Mouse (Mus musculus): ENCODE results near the gene Glrx.
"Not testable (repeated sequence)": the region's sequence is repeated elsewhere in the genome, so short reads cannot be mapped to it uniquely, and the experiment has no call there.

Glrx gene

DNA sequence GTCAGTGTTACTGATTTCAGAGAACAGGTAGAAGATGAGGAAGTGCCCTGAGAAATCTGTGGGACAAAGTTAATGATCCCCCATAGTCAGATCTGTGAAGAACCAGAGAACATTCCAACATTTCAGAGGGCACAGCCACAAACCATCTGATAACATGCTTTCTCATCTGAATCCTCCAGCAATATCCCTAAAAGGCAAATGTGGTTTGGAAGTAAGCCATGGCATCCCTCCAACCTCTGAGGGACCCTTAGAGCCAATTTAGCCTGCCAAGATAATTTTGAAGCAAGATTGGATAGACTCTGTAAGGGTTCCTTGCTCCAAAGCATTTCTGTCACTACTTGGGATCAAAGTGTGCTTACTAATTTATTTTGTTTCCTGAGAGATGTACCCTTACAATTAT is 6.2 kb upstream of the Glrx start:
- DNase-seq (ENCODE audit: low spot score in 2 of 2) = no peak

DNA sequence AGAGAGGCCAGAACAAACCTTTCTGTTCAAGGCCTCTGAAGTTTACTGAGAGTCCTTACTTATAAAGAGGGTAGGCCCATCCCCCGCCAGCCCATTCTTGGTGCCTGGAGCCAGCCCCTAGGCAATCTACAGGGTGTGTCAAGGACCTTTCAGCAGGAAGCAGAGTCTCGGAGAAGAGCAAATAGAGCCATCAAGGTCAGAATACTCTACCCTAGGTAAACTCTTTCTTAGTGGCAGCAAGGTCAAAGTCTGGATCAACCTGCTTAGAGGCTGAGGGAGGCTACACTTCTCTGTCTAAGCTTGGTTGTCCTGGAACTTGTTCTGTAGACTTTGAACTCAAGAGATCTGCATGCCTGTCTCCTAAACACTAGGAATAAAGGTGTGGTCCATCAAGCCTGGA is 4.2 kb upstream of the Glrx start:
- no peak for DNase-seq (ENCODE audit: low spot score in 2 of 2)

DNA sequence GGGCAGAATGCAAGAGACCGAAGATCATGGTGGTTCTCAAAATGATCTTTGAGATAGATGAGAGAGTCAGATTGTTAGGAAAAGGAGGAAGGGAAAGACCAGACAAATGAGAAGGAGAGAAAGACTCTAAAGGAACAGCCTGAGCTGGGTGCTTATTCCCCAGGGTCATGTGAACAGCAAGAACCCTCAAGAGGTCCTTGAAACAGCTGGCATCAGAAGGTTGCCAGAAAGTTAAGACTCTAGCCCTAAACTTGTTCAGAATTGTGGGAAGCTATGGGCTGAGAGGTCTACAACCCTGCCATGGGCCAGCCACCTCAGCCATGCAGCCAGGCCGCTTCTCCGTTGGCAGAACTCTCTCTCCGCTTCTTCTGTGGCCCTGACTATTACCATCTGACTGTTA is 1.2 kb upstream of the Glrx start:
- no peak for DNase-seq (ENCODE audit: low spot score in 2 of 2)

DNA sequence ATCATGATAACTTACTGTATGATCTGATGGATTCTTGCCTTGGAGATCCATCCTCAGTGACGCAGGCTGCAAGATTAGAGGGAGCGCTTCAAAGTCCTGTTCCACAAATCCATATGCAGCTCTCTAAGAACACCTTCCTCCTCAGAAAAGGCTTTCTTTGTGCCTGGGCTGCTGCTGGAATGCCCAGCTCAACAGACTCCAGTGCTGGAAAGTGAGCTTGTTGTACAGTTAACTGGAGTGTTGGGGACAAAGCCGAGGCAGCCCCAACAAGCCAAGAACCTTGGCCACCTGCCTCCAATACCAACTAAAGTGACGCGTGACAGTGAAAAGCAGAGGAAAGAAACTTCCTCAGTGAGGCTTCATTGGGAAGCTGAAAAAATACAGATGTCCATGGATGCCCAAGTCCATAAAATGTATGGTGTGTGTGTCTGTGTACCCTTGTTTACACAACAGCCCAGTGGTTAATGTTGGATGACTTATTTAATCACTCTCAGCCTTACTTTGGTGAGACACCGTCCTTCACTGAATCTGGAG is 1.2 kb downstream of the Glrx start:
- no peak for DNase-seq (ENCODE audit: low spot score in 2 of 2)

DNA sequence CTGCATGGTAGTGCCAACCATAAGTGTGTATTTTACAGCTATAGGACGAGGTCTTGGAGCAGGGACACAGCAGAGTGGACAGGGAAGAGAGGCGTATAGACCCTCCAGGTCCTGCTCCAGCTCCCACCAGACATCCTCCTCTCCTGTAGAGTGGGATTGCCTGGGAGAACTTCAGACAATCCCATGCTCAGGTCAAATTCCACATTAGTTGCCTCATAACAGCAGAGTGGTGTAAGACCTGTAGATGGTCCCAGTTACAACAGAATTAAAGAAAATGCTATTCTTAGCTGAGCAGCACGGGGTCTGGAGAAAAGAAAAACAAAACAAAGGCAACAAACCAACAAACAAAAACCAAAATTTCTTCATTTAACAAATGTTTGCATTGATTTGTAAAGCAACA is 2.3 kb downstream of the Glrx start:
- no peak for DNase-seq (ENCODE audit: low spot score in 2 of 2)

DNA sequence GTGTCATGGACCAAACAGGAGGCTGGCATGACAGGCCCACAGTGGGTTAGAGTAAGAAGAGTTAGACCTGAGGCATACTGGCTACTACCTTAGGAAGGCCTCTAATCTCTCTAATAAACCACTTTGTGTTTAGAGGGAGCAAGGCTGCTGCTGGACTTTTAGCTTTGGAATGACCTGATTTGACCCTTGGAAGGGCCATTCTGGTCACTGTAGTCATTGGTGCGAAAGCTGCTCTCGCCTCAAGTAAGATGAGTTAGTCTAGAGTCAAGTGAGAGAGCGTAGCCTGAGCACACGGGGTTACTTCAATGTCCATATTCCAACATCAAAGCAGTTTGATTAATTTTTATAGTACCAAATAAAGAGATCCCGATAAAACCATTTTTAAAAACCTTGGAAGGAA is 3.7 kb downstream of the Glrx start:
- DNase-seq (ENCODE audit: low spot score in 2 of 2) = no peak

DNA sequence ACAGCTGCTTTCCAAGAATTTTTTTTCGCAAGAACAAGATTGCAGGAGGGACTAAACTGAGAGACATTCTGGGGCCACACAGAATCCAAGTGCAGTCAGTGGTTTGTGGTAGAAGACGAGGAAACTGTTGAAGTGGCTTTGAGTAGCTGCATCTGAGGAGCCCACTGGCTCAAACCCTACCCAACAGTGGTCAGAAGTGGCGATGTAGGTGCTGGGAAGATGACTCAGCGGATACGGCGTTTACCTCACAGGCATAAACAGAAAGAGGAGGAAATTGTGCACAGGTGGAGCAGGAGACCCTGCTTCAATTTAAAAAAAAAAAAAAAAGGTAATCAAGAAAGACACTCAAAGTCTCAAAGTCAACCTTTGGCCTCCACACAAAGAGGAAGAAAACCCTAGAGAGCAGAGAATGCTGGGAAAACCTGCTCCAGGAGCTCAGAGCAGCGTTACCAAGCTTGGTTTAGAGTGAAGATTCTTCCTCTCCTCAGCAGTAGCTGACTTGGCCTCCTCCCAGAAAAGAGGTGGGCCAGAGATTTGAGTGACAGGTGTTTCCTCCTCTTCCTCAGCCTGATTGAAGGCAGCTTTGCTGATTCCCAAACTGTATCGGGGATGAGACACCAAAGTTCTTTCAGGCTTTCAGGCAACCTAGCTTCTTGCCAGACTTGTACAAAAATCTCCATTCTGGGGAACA is 4.5 kb downstream of the Glrx start:
- DNase-seq (ENCODE audit: low spot score in 2 of 2) = no peak

DNA sequence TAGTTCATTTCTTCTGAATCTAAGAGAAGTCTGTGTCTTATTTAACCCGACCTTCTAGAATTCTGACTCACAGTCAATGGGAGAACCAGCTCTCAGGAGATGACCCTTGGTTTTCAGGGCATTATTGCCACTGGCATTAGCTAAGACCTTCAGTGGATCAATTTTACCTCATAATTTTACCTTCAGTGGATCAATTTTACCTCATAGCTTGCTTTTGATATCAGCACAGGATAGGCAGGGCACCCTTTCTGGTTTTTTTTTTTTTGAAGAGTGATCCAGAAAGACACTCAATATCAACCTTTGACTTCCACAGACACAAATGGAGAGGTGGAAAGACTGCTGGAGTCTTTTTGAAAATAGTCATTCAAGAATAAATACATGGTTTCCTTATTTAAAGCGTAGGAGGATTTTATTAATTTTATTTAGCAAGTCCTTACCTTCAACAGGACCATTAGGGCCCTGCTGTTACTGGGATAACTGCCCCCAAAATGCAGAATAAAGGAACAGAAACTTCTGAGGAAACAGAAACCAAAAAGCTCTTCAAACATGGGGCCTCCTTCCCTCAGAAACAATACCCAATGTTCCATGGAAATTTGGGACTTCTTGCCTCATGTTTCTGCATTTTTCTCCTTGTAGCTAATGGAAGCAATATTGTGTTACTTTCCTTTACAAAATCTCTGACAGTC is 5.3 kb downstream of the Glrx start:
- no peak for DNase-seq (ENCODE audit: low spot score in 2 of 2)

DNA sequence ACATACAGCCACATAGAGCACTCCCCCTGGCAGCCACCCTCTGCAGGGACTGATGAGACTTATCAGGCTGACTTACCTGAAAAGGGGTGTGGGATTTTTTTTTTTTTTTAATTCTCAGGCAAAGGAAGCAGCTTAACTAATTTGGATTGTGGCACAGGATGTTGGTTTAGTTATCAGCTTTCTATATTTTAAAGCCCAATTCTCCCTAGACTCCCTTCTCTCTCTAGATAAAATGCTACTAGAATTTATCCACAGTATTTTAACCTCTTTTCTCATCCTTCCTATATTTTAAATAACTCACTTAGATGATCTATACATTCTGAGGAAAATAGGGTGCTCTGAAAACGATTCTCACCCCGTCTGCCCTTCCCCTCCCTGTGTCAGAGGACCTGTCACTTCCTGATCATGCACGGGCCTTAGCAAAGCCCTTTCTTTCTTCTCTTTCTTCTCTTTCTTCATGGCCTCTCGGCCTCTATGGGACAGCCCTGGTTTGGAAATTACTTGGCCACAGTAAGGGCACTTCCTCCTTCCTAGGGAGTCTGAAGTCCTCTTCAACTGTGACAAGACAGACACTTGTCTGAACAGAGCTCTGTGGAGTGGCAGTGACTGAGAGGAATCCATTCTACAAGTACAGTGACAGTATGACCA is 6.0 kb downstream of the Glrx start:
- DNase-seq (ENCODE audit: low spot score in 2 of 2) = no peak

DNA sequence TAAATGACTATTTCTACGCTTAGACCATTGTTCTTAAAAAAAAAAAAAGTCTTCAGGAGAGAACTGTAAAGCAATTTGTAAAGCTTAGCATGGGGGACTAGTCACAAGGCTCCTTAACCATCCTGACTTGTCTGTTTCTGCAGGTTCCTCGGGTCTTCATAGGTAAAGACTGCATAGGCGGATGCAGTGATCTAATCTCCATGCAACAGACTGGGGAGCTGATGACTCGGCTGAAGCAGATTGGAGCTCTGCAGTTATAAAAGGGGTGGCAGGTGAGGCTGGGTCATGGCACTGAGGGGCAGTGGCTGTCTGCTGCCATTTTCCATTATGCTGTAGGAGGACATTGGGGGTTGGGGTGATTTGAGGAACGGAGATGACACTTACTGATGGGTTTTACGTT is 7.4 kb downstream of the Glrx start:
- DNase-seq (ENCODE audit: low spot score in 2 of 2) = no peak

DNA sequence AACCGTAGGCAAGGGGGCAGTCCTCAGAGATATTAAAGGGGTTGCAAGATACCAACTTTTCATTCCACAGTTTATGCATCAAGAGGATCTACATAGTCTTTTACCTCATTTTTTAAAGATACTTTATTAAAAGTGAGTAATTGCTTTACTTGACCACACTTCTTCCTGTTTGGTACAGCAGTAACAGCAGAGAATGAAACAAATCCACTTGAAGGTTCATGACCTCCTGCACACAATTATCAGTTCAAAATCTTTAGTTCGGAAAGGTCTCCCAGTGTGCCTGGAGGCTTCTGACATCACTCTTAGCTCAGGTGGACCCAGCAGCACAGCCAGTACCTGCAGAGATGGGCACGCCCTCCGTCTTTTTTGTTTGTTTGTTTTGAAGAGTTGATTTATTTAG is 12.4 kb downstream of the Glrx start:
- no peak for DNase-seq (ENCODE audit: low spot score in 2 of 2)

DNA sequence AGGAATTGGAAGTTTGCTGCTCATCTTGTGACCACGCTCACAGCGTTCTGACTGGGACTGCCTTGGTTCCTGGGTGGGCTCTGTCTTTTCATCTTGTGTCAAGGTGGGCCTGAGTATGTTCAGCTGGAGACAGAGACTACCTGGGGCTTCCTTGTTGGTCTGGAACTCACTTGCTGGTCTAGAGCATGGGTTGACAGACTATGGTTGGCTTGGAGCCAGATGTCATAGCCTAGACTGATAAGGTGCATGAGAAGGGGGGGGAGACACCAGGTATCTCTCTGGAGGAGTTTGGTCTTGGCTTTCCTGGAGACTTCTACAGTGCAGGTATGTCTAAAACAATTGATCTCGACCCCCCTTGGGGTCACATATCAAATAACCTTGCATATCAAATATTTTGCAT is 13.4 kb downstream of the Glrx start:
- DNase-seq (ENCODE audit: low spot score in 2 of 2) = no peak

DNA sequence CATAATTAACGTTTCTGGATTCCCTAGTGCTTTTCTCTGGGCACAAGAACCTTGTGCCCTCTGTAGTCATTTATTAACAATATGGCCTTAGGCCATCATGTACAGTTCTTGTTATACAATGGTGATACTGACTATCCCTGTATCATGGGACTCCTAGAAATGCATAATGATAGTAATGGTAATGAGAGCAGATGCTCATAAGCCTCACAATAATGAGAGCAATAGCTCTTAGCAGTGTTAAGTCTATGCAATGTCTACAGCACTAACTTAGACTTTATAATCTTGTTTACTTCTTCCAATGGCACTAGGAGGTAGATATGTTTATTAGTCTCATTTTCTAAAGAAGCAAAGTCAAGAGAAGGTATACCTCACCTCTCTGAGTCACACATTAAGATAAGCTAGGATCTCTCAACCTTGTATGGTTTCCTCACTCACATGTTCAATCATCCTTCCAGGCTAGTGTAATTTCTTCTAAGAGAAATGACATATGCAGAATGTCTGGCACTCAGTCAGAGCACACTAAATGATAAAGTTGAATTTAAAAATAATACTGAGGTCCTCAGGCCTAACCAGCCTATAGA is 19.7 kb downstream of the Glrx start:
- DNase-seq (ENCODE audit: low spot score in 2 of 2) = no peak

DNA sequence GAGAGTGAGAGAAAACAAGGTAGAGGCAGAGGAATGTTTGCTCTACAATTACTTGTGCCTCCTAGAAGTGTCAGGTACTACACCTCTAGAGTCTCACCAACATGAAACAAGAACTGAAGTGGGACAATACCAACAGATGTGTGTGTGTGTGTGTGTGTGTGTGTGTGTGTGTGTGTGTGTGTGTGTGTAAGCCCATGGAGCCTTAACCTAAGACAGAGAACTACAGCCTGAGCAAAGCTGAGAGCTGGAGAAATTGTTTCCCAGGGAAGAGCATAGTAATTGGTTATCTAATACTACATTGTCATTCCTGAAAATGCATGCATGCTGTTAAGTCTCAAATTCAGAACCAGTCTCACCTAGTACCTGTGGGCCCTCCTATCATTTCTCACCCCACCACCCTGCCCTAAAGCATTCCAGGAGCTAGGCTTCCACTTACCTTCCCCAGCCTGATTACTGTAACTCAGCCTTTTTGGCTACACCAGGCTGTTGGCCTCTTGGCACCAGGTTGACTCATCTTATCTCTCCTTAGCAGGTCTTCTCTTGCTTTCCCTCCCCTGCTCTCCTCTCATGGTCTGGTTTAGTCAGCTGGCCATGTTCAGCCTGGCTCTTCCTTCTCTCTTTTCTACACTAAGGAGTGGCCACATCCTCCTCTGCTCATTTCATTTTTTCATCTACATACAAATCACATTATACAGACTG is 26.0 kb downstream of the Glrx start:
- DNase-seq (ENCODE audit: low spot score in 2 of 2) = no peak

DNA sequence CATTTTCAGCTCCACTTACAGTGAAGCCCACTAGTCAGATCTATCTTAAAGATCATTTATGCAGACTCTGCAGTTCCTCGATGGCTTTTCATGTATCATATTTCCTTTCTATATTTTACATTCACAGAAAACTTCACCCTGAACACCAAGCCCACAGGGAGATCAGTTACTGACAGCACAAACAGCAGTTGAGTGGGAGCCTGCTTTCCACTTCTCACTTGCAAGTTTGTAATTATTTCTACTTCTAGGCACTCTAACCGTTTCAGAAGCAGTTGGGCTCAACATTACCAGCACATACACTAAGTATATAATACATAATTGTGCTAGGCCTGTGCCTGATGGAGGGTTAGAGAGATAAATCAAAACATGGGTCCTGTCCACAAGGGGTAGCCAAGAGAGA is 28.2 kb downstream of the Glrx start:
- DNase-seq (ENCODE audit: low spot score in 2 of 2) = no peak

DNA sequence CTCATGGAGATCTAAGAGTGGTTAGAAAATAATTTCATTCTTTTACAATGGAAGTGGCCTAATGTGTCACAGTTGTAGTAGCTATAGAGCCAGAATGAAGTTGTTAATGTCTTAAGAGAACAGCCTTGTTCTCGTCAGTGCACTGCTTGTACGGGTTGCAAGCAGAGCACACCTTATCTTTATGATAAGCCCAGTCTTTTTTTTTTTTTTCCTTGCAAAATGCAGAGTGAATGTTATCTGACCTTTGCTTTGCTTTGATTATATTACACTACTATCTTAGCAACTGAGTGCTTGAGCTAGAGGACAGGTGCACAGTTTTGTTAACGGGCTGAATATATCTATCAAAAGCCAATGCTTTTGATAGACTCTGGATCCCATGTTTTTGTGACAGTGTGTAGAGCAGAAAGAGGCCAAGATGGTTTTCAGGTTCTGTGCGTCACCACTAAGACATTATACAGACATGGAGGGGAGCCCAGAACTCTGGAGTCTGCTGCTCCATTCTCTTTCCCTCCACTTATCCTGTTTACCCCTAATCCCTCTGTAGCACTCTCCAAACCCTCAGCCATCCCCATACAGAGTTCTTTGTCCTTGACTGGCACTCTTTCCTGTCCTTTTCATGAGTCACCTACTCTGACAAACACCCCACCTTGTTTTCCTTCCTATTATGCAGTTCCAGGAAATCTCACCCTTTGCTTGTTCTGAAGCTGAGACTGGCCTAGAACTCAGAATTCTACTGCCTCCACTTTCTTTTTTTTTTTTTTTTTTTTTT is 35.1 kb downstream of the Glrx start:
- DNase-seq (ENCODE audit: low spot score in 2 of 2) = no peak

DNA sequence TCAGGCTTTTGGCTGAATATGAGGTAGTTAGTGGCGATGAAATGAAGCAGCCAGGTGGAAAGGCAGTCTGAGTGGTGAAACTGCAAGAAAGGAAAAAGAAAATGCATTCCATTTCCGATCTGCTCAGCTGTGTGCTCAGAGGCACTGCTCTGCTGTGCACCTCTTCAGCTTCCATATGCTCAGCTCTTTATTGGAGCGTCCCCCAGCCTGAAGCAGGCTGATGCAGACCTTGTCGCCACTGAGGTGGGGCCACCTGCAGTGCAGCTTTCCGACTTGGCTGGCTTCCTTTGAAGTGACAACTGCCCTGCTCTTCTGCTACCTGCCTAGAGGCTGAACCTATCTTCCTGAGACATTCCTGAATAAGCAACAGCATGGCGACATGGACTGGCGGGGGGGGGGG is 36.5 kb downstream of the Glrx start:
- not testable (repeated sequence) for DNase-seq (ENCODE audit: low spot score in 2 of 2)

DNA sequence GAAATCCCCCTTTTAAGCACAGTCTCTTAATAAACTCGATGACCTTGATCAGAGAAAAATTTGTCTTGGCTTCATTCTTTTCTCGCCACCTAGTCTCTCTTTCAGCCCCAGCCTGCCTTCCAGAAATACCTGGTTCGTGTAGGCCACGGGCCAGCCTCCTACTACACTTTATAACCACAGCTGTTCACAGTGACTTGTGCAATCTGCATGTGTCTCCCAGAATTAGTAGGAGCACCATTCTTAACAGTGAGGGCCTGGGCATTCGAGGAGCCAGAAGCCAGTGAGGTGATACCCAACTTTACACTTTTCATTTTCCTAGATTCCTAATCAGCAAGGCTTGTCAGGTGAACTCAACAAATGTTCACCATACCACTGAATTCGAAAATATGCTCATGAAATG is 36.9 kb downstream of the Glrx start:
- no peak for DNase-seq (ENCODE audit: low spot score in 2 of 2)

DNA sequence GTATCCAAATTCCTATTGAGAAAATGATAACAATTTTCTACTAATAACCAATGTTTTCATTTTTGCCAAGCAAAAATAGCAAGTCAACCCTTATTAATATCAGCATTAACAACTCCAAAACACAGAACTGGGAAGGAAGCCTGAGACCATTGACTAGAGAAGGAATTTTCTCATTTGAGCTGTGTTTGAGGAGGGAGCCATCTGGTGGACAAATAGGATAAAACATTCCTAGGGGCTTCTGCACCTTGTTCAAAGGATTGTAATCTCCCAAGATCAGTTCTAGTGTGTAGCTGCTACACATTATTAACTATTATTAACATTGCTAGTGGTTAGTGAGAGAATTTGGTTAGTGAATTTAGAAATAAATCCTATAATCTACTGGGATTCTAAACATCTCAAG is 38.2 kb downstream of the Glrx start:
- DNase-seq (ENCODE audit: low spot score in 2 of 2) = peak in 1 of 2 experiments; percentile 23

DNA sequence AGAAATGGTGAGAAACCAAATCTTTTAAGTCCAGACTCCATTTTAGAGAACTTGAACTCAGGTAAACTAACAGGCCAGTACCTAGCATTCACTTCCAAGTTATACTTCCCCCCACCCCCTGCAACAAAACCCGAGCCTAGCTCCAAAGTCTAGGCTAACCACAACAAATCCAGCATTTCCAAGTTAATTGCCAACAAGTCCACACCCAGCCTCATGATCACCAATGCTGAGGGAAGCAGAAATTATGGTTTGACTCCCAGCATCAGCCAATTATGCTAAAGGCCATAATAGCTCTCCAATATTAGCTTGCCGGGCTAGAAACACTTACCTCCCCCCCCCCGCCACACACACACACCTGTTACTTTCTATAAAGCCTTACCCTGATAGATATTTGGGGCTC is 40.1 kb downstream of the Glrx start:
- no peak for DNase-seq (ENCODE audit: low spot score in 2 of 2)

DNA sequence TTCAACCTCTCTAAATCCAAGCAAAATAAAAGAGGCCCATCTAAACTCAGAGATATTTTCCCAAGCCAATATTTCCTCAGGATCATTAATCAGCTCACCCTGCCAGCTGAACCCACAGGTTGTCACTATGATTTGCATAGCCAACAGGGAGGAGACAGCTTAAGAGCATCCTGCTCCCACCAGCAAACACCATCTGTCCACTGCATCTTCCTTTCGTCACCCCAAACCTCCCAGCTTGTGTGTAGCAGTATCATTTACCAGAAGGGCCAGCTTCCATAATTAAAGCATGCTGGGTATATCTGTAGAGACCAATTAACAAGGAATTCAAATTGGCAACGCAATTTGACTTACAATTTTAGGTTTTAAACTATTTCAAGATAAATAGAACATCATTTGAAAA is 40.8 kb downstream of the Glrx start:
- no peak for DNase-seq (ENCODE audit: low spot score in 2 of 2)
